Mouse (Mus musculus) forebrain, embryonic 14.5 days (tissue): ENCODE results near the gene Stk24. TPM values are rescaled to one million over a fixed set of nuclear protein-coding genes. Genes with fewer than 3 reads are reported as not detected.

ENCODE experiments used
- ATAC-seq: fragments of 200-750 bp; cut with Nextera tagmentation; 2 replicates; pipeline ENCODE4 v1.8.0; 2017; ENCODE audit warnings: mild to moderate bottlenecking, moderate library complexity
- DNase-seq: peaks from one replicate; pipeline ENCODE4 v3.0.0-alpha.2; 2015; ENCODE audit warnings: low spot score
- H3K27ac ChIP-seq: fragments of 300-500 bp; sonication (generic); 2 replicates; pipeline ENCODE4 v1.5.1; 2014; ENCODE audit warnings: low read depth, mild to moderate bottlenecking, control low read depth, low read length, moderate library complexity
- H3K27me3 ChIP-seq: fragments of 300-500 bp; sonication (generic); replicated peaks from 2 replicates; pipeline ENCODE4 v1.6.1; 2014; ENCODE audit warnings: low read length, control low read depth, mixed read lengths; ENCODE audit not compliant: control insufficient read depth, insufficient read depth
- H3K36me3 ChIP-seq: fragments of 300-500 bp; sonication (generic); 2 replicates; pipeline ENCODE4 v1.6.1; 2014; ENCODE audit warnings: low read length, control low read depth; ENCODE audit not compliant: control insufficient read depth, insufficient read depth
- H3K4me1 ChIP-seq: fragments of 300-500 bp; sonication (generic); 2 replicates; pipeline ENCODE4 v1.6.1; 2014; ENCODE audit warnings: antibody characterized with exemption, low read length, control low read depth; ENCODE audit not compliant: control insufficient read depth, insufficient read depth
- H3K4me2 ChIP-seq: fragments of 300-500 bp; sonication (generic); 2 replicates; pipeline ENCODE4 v1.6.1; 2014; ENCODE audit warnings: mild to moderate bottlenecking, control low read depth, low read length
- H3K4me3 ChIP-seq: fragments of 300-500 bp; sonication (generic); 2 replicates; pipeline ENCODE4 v1.5.1; 2014; ENCODE audit warnings: low read depth, low read length, control low read depth
- H3K9ac ChIP-seq: fragments of 300-500 bp; sonication (generic); 2 replicates; pipeline ENCODE4 v1.6.1; 2014; ENCODE audit warnings: mild to moderate bottlenecking, low read length, control low read depth, moderate library complexity
- H3K9me3 ChIP-seq: fragments of 300-500 bp; sonication (generic); replicated peaks from 2 replicates; pipeline ENCODE4 v1.6.1; 2016; ENCODE audit warnings: low read length, control low read depth, mixed read lengths; ENCODE audit not compliant: control insufficient read depth
- WGBS: fragments of 180-500 bp; shearing (Covaris S2); extraction: QIAGEN DNeasy Blood & Tissue Kit; methylation state at CpG from one replicate; pipeline ENCODE4 v1.1.7; 2014; 5-methylcytosine and 5-hydroxymethylcytosine counted together
- polyA plus RNA-seq: library from polyadenylated mRNA; unstranded; fragments of >200 nt; fragmentation: Nextera tagmentation; extraction: Ambion mirVana; gene quantifications from 2 replicates; pipeline ENCODE4 v1.2.1, GENCODE M21; 2014

Gene Stk24
- polyA plus RNA-seq, 1 experiment from 2014 or later: 20.8 TPM

GRCm38 (mm10) chr14:121316631-121317311 is 63.0 kb downstream of the Stk24 start:
- Histone ChIP-seq H3K4me2 (no peak overlapping the region), H3K4me1 (peaks cover 10% of the 10 kb centered on the region), H3K27me3 (no peaks in the 10 kb centered on the region), H3K4me3 (no peak overlapping the region), H3K36me3 (no peaks in the 10 kb centered on the region), H3K9me3 (no peaks in the 10 kb centered on the region), H3K27ac (no peak overlapping the region), H3K9ac (no peak overlapping the region)
- no peak for DNase-seq
- no peak; the same call in 1 of the 2 replicates for ATAC-seq
- WGBS: 73% methylated on average over 13 of the region's 13 CpGs

- Histone ChIP-seq H3K27ac (no peak overlapping the region), H3K4me2 (no peak overlapping the region), H3K4me1 (peaks cover 10% of the 10 kb centered on the region), H3K27me3 (no peaks in the 10 kb centered on the region), H3K9ac (no peak overlapping the region), H3K9me3 (no peaks in the 10 kb centered on the region), H3K4me3 (no peak overlapping the region), H3K36me3 (no peaks in the 10 kb centered on the region)
- DNase-seq (no peak), ATAC-seq (no peak)
- 59% methylated on average over 5 of the region's 5 CpGs for WGBS
These were observed 63.7 kb downstream of the Stk24 start for GRCm38 (mm10) chr14:121316136-121316535.

DNA sequence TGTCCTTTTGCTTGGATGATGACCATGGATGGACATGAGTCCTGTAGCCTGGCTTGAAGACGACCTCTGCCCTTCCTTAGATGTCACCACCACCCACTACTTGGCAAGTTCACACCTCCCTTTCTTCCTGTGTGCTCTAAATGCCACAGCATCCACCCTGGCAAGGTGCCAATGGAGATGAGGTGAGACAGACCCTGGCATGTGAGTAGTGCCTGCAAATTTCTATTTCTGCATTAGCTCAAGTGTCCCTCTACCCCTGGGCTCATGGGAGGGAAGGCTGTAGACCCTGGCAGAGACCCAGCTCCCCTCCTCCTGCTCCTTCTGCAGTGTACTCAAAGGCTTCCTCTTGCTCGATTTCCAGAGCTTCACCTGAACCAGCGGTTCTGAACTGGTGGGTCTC is 64.9 kb downstream of the Stk24 start:
- Histone ChIP-seq H3K4me2 (no peak overlapping the region), H3K4me1 (peaks cover 10% of the 10 kb centered on the region), H3K27me3 (no peaks in the 10 kb centered on the region), H3K9ac (no peak overlapping the region), H3K36me3 (no peaks in the 10 kb centered on the region), H3K27ac (no peak overlapping the region), H3K4me3 (no peak overlapping the region), H3K9me3 (no peaks in the 10 kb centered on the region)
- WGBS: 74% methylated on average over 3 of the region's 3 CpGs
- no peak for ATAC-seq
- peak; percentile 31 for DNase-seq

- WGBS: 96% methylated on average over 10 of the region's 10 CpGs
- H3K4me3 ChIP-seq: no peak overlapping the region
These were observed 66.5 kb downstream of the Stk24 start for GRCm38 (mm10) chr14:121313283-121313682.

GRCm38 (mm10) chr14:121311083-121311482 is 68.7 kb downstream of the Stk24 start:
- H3K27ac ChIP-seq: no peak overlapping the region
- H3K9ac ChIP-seq: no peak overlapping the region
- H3K9me3 ChIP-seq: no peaks in the 10 kb centered on the region
- H3K4me2 ChIP-seq: no peak overlapping the region
- H3K4me1 ChIP-seq: 0 out of 2 replicates have a peak, but pooled peaks cover 4% of the 10 kb centered on the region
- no peak overlapping the region for H3K4me3 ChIP-seq
- WGBS: 96% methylated on average over 2 of the region's 2 CpGs
- ATAC-seq (no peak), DNase-seq (no peak)
- no peaks in the 10 kb centered on the region for H3K36me3 ChIP-seq
- no peaks in the 10 kb centered on the region for H3K27me3 ChIP-seq

More at GRCm38 (mm10) chr14:121313283-121313682, 66.5 kb downstream of the Stk24 start:
- no peak for ATAC-seq
- no peaks in the 10 kb centered on the region for H3K36me3 ChIP-seq
- H3K4me1 ChIP-seq: peaks cover 10% of the 10 kb centered on the region
- no peak overlapping the region for H3K4me2 ChIP-seq
- H3K27me3 ChIP-seq: no peaks in the 10 kb centered on the region
- no peak overlapping the region for H3K27ac ChIP-seq
- no peak for DNase-seq
- no peak overlapping the region for H3K9ac ChIP-seq
- H3K9me3 ChIP-seq: no peaks in the 10 kb centered on the region

DNA sequence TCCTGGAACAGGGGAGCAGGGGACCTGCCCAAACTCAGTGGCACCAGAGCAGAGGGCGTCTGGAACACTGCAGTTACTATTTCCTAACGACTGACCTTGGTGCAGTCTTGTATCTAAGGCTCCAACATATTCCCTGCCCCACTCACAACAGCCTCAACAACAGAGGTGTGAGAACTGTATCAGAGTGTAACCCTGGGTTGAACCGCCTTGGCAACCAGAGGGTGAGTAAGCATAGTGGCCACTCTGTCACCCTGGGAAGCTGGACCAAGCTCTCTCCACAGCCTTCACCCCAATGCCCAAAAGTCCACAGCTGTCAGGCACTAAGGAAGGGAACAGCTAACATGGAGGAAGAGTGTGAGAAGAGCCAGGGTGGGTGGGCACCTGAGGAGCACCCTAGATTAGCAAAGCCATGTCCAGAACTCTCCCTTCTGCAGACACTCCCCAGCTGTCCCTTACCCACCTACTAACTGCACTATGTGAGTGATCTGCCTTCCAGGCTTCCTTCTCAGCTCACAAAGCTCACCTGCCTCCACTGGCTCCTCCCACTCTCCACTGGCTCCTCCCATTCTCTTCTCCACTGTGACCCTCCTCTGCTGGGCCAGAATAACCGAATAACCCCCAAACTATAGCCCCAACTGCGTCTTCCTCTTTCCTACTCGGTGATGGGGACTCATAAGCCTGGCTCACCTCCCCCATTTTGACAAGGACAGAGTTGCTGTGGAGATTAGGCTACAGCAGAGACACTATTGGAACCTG is 69.3 kb downstream of the Stk24 start:
- Histone ChIP-seq H3K27ac (no peak overlapping the region), H3K9ac (no peak overlapping the region), H3K4me3 (no peak overlapping the region), H3K9me3 (no peaks in the 10 kb centered on the region), H3K4me2 (no peak overlapping the region), H3K4me1 (0 out of 2 replicates have a peak, but pooled peaks cover 4% of the 10 kb centered on the region), H3K27me3 (no peaks in the 10 kb centered on the region), H3K36me3 (no peaks in the 10 kb centered on the region)
- DNase-seq (no peak), ATAC-seq (no peak)
- 85% methylated on average over 6 of the region's 6 CpGs for WGBS

DNA sequence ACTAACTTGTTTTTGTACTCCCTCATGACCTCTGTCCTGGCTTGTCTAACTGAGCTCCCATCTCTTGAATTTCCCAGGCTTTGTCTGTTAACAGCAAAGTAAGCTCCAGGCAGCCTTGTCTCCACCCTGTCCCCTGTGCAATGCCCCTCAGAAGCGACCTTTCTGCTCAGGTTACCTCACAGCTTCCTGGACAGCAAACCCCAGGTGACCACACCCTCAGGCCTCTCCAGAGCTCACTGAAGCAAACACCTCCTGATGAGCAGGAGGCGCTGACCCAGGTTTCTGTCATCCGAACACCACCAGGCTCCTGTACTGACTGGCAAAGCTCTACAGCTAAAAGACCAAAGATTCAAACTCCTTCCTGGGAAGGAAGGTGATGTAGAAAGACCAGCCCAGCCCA is 69.9 kb downstream of the Stk24 start:
- no peak for ATAC-seq
- WGBS: 86% methylated on average over 3 of the region's 3 CpGs

DNA sequence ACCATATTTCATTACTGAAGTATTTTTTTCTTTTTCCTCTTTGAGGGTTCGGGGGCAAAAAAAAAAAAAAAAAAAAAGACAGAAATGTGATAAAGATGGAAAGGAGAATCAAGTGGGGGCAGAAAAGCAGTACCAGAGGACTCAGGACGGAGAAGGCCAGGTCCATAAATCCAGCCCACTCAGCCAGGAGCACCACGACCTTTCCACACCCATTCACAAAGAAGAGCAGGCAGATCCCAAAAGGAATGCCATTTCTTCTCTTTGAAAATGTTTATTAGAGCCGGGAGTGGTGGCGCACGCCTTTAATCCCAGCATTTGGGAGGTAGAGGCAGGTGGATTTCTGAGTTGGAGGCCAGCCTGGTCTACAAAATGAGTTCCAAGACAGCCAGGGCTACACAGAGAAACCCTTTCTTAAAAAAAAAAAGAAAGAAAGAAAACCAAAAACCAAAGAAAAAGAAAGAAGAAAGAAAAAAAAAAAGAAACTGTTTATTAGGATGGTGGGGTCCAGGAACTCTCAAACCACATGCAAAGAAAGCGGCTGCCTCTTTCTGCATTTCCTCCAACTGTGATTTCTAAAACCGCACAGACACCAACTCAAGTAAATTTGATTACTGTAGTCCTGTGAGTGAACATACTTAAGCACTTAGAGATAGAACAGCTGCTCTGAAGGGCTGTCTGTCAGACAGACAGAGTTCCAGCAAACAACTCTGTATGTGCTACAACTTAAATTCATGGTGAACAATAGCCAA is 74.3 kb downstream of the Stk24 start:
- Histone ChIP-seq H3K4me3 (no peak overlapping the region), H3K9ac (no peak overlapping the region), H3K27ac (no peak overlapping the region), H3K9me3 (no peaks in the 10 kb centered on the region), H3K36me3 (peaks cover 8% of the 10 kb centered on the region; the same call in 1 of the 2 replicates), H3K27me3 (no peaks in the 10 kb centered on the region), H3K4me1 (no peaks in the 10 kb centered on the region), H3K4me2 (no peak overlapping the region)
- WGBS: 64% methylated on average over 8 of the region's 8 CpGs
- no peak for DNase-seq
- no peak for ATAC-seq

More for the DNA sequence above, 69.9 kb downstream of the Stk24 start:
- H3K9me3 ChIP-seq: no peaks in the 10 kb centered on the region
- H3K4me3 ChIP-seq: no peak overlapping the region
- 0 out of 2 replicates have a peak, but pooled peaks cover 1% of the 10 kb centered on the region for H3K4me1 ChIP-seq
- no peak overlapping the region for H3K27ac ChIP-seq
- no peaks in the 10 kb centered on the region for H3K36me3 ChIP-seq
- no peak for DNase-seq
- H3K27me3 ChIP-seq: no peaks in the 10 kb centered on the region
- no peak overlapping the region for H3K4me2 ChIP-seq
- H3K9ac ChIP-seq: no peak overlapping the region
